Mouse (Mus musculus): ENCODE data around the gene Slfn8. TPM values are rescaled to one million over a fixed set of nuclear protein-coding genes. Genes with fewer than 3 reads are reported as not detected.

The Slfn8 gene
- polyA plus RNA-seq (2015; fragmentation: Nextera tagmentation; extraction: Ambion mirVana) = 1.4 and 2.4 TPM in 2 replicates

GRCm38 (mm10) chr11:83020621-83021020 lies at the start of gene Slfn8:
Slfn8 (minus strand) TSS chr11:83020810.

GRCm38 (mm10) chr11:83064946-83065345 lies 44.3 kb upstream of the Slfn8 start, which contains the start of gene Slfn2:
Slfn2 (plus strand) TSS chr11:83065112.

GRCm38 (mm10) chr11:82991469-82992166 lies 29.0 kb downstream of the Slfn8 start, which contains the start of gene Slfn9:
Slfn9 (minus strand) TSS chr11:82991830.

Other genes with a start within 250 kb of the Slfn8 start
- 8.4 and 11.0 TPM in 2 replicates for gene Lig3, start 239.7 kb downstream of the Slfn8 start, polyA plus RNA-seq (2015; fragmentation: Nextera tagmentation; extraction: Ambion mirVana)
- 18.9 and 21.0 TPM in 2 replicates for gene Rffl, start 149.6 kb downstream of the Slfn8 start, polyA plus RNA-seq (2015; fragmentation: Nextera tagmentation; extraction: Ambion mirVana)
- gene Rad51d, start 130.2 kb downstream of the Slfn8 start, polyA plus RNA-seq (2015; fragmentation: Nextera tagmentation; extraction: Ambion mirVana) = 9.3 and 9.6 TPM in 2 replicates
- gene Fndc8, start 128.7 kb downstream of the Slfn8 start, polyA plus RNA-seq (2015; fragmentation: Nextera tagmentation; extraction: Ambion mirVana) = 0.24 and 0.41 TPM in 2 replicates
- 20.8 and 23.2 TPM in 2 replicates for gene Nle1, start 112.4 kb downstream of the Slfn8 start, polyA plus RNA-seq (2015; fragmentation: Nextera tagmentation; extraction: Ambion mirVana)
- gene Unc45b, start 110.3 kb downstream of the Slfn8 start, polyA plus RNA-seq (2015; fragmentation: Nextera tagmentation; extraction: Ambion mirVana) = 1.9 and 2.9 TPM in 2 replicates
- gene Slfn5, start 69.5 kb downstream of the Slfn8 start, polyA plus RNA-seq (2015; fragmentation: Nextera tagmentation; extraction: Ambion mirVana) = 4.6 and 6.4 TPM in 2 replicates
- gene Slfn9, start 29.0 kb downstream of the Slfn8 start, polyA plus RNA-seq (2015; fragmentation: Nextera tagmentation; extraction: Ambion mirVana) = 5.6 and 5.8 TPM in 2 replicates
- 44.4 and 56.1 TPM in 2 replicates for gene Slfn2, start 44.3 kb upstream of the Slfn8 start, polyA plus RNA-seq (2015; fragmentation: Nextera tagmentation; extraction: Ambion mirVana)
- gene Slfn1, start 96.0 kb upstream of the Slfn8 start, polyA plus RNA-seq (2015; fragmentation: Nextera tagmentation; extraction: Ambion mirVana) = 15.8 and 18.2 TPM in 2 replicates
- gene Slfn4, start 154.4 kb upstream of the Slfn8 start, polyA plus RNA-seq (2015; fragmentation: Nextera tagmentation; extraction: Ambion mirVana) = 15.7 and 22.2 TPM in 2 replicates
- gene Slfn3, start 170.5 kb upstream of the Slfn8 start, polyA plus RNA-seq (2015; fragmentation: Nextera tagmentation; extraction: Ambion mirVana) = 2.5 and 2.9 TPM in 2 replicates